Mouse (Mus musculus): Measurements from ENCODE around the gene Smg6. TPM values are rescaled to one million over a fixed set of nuclear protein-coding genes. Genes with fewer than 3 reads are reported as not detected.
"Not testable (repeated sequence)": the region's sequence is repeated elsewhere in the genome, so short reads cannot be mapped to it uniquely, and the experiment has no call there.

Smg6 gene
- polyA plus RNA-seq, 1 experiment from 2014 or later = 17.3 TPM

DNA sequence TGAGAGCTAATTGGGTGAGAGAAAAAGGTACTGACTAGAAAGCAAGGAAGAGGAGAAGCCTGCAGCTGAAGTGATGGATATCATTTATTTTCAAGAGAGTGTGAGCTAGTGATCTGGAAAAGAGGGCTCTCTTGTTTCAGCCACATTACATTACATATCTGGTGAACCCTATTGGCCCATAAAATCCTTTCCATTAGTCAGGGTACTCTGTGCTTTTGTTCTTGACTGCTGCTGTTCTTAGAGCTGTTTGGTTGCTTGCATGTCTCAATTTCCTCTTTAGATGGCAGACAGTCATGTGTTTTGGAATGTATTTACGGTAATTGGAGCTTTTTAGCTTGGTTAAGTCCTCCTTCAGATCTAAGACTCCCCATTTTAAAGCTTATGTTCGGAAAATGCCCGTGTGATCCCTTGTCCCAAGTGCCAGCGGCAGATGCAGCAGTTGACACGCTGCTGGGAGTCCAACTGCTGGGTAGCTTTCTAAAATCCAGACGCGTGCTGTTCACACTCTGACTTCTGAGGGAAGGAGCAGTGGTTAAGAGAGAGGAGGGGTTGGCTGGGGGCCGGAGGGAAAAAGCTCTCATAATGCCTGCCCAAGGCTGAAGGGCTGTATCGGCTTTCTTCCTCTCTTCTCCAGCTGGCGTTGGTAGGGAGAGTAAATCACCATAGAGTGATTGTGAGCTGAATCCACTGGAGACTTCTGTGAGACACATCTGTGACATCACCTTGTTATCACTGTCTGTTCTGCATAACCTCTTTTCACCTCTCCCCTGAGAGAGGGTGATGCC is 75.4 kb downstream of the Smg6 start:
- WGBS = 48% methylated on average over 10 of the region's 10 CpGs
- Histone ChIP-seq H3K27ac (peak overlapping the region; percentile 65), H3K4me1 (peaks cover 11% of the 10 kb centered on the region), H3K36me3 (peaks cover 3% of the 10 kb centered on the region; the same call in 1 of the 2 replicates), H3K4me3 (no peak overlapping the region), H3K9ac (no peak overlapping the region), H3K4me2 (peak overlapping the region; percentile 6; the same call in 1 of the 2 replicates), H3K9me3 (no peaks in the 10 kb centered on the region), H3K27me3 (no peaks in the 10 kb centered on the region)
- peak; percentile 74 for ATAC-seq (ENCODE audit: borderline replicate concordance, extremely low read depth, low FRiP score, low TSS enrichment)

- Histone ChIP-seq H3K9ac (no peak overlapping the region), H3K36me3 (no peaks in the 10 kb centered on the region), H3K27ac (no peak overlapping the region), H3K27me3 (no peaks in the 10 kb centered on the region), H3K9me3 (no peaks in the 10 kb centered on the region), H3K4me3 (no peak overlapping the region), H3K4me1 (peaks cover 11% of the 10 kb centered on the region), H3K4me2 (no peak overlapping the region)
- no peak for ATAC-seq (ENCODE audit: borderline replicate concordance, extremely low read depth, low FRiP score, low TSS enrichment)
- WGBS = 70% methylated on average over 2 of the region's 2 CpGs
Observed at GRCm38 (mm10) chr11:75008270-75008669, 82.6 kb downstream of the Smg6 start.

DNA sequence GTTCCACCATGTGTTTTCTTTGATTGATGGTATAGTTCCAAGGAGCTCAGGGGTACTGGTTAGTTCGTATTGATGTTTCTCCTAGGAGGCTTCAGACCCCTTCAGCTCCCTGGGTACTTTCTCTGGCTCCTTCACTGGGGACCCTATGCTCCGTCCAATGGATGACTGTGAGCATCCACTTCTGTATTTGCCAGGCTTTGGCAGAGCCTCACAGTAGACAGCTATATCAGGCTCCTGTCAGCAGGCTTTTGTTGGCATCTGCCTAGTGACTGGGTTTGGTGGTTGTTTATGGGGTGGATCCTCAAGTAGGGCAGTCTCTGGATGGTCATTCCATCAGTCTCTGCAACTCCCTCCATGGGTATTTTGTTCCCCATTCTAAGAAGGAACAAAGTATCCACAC is 83.9 kb downstream of the Smg6 start:
- not testable (repeated sequence) for ATAC-seq (ENCODE audit: borderline replicate concordance, extremely low read depth, low FRiP score, low TSS enrichment); H3K36me3 ChIP-seq; H3K27me3 ChIP-seq; H3K9me3 ChIP-seq; H3K9ac ChIP-seq; H3K27ac ChIP-seq; H3K4me3 ChIP-seq; H3K4me2 ChIP-seq
- WGBS = 82% methylated on average over 2 of the region's 2 CpGs
- peaks cover 24% of the 10 kb centered on the region for H3K4me1 ChIP-seq

DNA sequence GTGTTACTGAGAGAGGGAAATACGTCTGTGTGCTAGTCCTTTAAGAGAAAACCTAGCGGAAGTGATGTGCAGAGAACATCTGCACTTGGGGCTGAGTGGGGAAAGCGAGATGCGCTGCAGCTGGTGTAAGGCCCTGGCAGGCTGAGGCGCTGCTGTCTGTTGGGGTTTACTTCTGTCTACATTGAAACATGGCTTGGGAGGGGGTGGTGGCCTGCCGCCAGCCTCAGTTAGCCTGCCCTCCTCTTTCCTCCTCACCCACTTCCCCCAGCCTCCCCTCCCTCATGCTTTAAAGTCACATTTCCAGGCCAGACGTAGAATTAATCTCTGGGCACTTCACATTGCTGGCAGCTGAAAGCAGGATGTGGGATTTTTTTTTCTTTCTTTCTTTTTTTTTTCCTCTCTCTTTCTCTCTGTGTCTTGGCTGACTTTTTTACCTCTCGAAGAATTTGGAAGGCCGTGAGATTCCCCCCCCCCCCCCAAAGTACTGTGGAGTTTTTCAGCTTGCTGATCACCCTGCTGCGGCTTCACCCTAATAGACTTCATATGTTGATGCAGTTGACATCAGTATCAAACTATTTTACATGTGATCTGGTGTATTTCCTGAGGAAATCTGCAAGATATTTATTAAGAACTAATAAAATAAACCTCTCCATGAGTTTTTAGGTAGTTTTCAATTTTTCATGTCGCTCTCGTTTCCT is 87.5 kb downstream of the Smg6 start:
- Histone ChIP-seq H3K4me2 (peak overlapping the region; percentile 20; the same call in 1 of the 2 replicates), H3K36me3 (no peaks in the 10 kb centered on the region), H3K4me1 (peaks cover 47% of the 10 kb centered on the region), H3K27me3 (no peaks in the 10 kb centered on the region), H3K4me3 (no peak overlapping the region), H3K27ac (peak overlapping the region; percentile 89), H3K9me3 (no peaks in the 10 kb centered on the region), H3K9ac (no peak overlapping the region)
- peak; percentile 95 for ATAC-seq (ENCODE audit: borderline replicate concordance, extremely low read depth, low FRiP score, low TSS enrichment)
- 17% methylated on average over 12 of the region's 12 CpGs for WGBS

DNA sequence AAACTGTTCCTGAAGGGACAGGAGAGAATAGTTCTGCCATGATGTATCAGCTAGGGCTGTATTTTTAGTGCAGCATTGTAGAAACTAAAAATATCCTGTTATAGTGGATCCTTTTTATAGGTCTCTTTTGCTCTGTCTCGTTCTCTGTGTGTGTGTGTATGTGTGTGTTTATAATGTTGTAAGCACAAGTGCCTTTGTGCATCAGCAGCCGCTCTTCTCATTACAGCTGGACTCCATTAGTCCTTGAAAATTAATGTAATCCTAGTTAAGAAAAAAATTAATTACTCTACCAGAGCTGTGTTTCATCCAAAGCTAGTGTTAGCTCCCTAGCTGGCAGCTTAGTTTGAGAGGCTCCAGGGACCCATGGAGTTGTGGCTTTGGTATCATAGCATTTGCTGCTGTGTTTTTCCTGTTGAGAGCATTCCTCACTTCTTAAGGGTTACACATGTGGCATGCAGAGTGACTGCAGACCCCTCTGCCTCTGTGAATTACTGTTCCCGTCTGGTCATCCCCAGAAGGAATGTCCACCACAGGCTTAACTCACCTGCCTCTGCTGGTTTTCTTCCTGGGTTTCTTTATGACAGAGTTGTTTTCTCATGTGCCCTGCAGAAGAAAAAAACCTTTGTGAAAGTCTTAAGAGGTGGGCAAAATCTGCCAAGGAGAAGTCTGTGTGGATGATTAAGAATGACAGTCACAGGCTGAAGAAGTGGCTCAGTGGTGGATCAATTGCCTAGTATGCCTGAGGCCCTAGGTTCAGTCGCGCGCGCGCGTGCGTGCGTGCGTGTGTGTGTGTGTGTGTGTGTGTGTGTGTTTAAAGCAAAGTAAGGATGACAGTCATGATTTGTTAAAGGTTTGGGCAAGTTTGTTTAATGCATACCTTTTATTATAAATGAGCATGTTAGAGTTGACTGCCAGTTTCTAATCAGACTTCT is 88.4 kb downstream of the Smg6 start:
- Histone ChIP-seq H3K4me3 (no peak overlapping the region), H3K27ac (peak overlapping the region; percentile 89), H3K9ac (no peak overlapping the region), H3K4me1 (peaks cover 54% of the 10 kb centered on the region), H3K9me3 (no peaks in the 10 kb centered on the region), H3K4me2 (peak overlapping the region; percentile 20; the same call in 1 of the 2 replicates), H3K36me3 (no peaks in the 10 kb centered on the region), H3K27me3 (no peaks in the 10 kb centered on the region)
- ATAC-seq (ENCODE audit: borderline replicate concordance, extremely low read depth, low FRiP score, low TSS enrichment) = no peak
- WGBS = 69% methylated on average over 12 of the region's 12 CpGs

DNA sequence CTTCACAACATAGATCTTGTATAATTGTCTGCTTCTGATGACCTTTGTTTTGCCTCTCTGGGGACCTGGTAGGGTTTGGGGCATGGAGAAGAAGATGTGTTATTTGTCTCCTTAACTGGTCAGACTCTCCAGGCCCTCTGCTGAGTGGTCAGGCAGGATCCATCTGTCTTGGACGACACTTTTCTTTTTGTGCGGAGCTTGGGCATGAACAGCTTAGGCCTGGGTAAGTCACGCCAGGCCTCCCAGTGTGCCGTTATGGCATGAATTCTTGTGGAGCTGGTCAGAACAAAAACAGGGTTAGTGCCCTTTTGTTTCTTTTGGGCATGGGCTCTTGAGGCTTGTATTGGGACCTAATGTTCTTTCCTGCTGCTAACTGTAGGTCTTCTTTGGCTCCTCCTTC is 89.2 kb downstream of the Smg6 start:
- no peak for ATAC-seq (ENCODE audit: borderline replicate concordance, extremely low read depth, low FRiP score, low TSS enrichment)
- Histone ChIP-seq H3K27me3 (no peaks in the 10 kb centered on the region), H3K4me3 (no peak overlapping the region), H3K4me2 (no peak overlapping the region), H3K9me3 (no peaks in the 10 kb centered on the region), H3K9ac (no peak overlapping the region), H3K36me3 (no peaks in the 10 kb centered on the region), H3K4me1 (peaks cover 54% of the 10 kb centered on the region), H3K27ac (peak overlapping the region; percentile 89)
- WGBS = 67% methylated on average over 4 of the region's 4 CpGs

GRCm38 (mm10) chr11:75015453-75015871 is 89.8 kb downstream of the Smg6 start:
- Histone ChIP-seq H3K4me3 (no peak overlapping the region), H3K36me3 (no peaks in the 10 kb centered on the region), H3K4me1 (peaks cover 54% of the 10 kb centered on the region), H3K9me3 (no peaks in the 10 kb centered on the region), H3K27ac (peak overlapping the region; percentile 89), H3K27me3 (no peaks in the 10 kb centered on the region), H3K4me2 (no peak overlapping the region), H3K9ac (no peak overlapping the region)
- WGBS = 47% methylated on average over 7 of the region's 7 CpGs
- ATAC-seq (ENCODE audit: borderline replicate concordance, extremely low read depth, low FRiP score, low TSS enrichment) = no peak

DNA sequence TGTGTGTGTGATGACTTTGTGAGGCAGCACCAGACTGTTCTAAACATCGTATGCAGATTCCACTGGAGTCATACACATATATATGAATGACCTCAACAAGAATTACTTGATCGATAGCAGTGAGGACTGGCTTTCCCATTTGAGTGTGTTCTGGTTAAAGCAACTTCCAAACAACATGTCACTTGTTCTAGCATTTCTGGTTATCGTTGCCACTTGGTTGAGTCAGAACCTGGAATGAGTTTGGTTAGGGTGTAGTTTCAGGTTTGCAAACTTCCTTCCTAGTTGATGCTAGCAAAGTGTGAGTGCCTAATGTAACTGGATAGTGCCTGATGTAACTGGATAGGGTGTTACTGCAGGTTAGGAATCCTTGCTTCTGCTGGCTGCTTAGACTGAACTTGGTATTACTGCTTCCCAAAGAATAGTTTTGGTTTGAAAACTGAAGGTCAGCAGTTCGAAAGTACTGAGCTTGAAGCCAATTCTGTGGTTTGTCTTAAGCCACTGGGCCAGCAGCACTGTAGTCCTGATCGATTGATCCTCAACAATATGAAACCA is 90.8 kb downstream of the Smg6 start:
- Histone ChIP-seq H3K9me3 (no peaks in the 10 kb centered on the region), H3K4me1 (peaks cover 54% of the 10 kb centered on the region), H3K4me2 (no peak overlapping the region), H3K36me3 (no peaks in the 10 kb centered on the region), H3K4me3 (no peak overlapping the region), H3K27me3 (no peaks in the 10 kb centered on the region), H3K9ac (no peak overlapping the region), H3K27ac (0 out of 2 replicates have a peak overlapping the region, but pooled peaks have one; percentile 32)
- 77% methylated on average over 5 of the region's 5 CpGs for WGBS
- ATAC-seq (ENCODE audit: borderline replicate concordance, extremely low read depth, low FRiP score, low TSS enrichment) = no peak

- Histone ChIP-seq H3K4me1 (peaks cover 45% of the 10 kb centered on the region), H3K36me3 (no peaks in the 10 kb centered on the region), H3K27ac (peak overlapping the region; percentile 60), H3K4me2 (no peak overlapping the region), H3K9me3 (no peaks in the 10 kb centered on the region), H3K27me3 (no peaks in the 10 kb centered on the region), H3K9ac (no peak overlapping the region), H3K4me3 (no peak overlapping the region)
- ATAC-seq (ENCODE audit: borderline replicate concordance, extremely low read depth, low FRiP score, low TSS enrichment) = no peak
- WGBS = 36% methylated on average over 2 of the region's 2 CpGs
Observed at GRCm38 (mm10) chr11:75017831-75018230, 92.2 kb downstream of the Smg6 start.

DNA sequence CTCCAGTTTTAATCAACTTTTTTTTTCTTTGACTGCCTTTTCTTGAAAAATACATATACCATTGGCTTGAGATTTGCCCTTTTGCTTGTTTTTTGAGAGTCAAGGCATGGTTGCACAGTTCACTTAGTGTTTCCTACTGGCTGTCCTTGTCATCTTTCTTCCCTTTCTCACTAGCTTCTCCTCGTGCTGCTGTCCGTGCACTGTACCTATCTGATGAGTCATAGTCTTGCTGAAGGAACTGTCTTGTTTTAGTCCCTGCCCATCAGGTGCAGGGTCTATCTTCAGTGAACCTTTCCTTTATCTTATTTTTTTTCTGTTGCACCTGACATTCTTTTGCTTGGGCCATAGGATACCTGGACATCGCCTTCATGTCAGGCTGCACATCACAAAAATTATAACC is 101.4 kb downstream of the Smg6 start:
- Histone ChIP-seq H3K36me3 (no peaks in the 10 kb centered on the region), H3K27ac (no peak overlapping the region), H3K9me3 (no peaks in the 10 kb centered on the region), H3K9ac (no peak overlapping the region), H3K4me3 (no peak overlapping the region), H3K4me1 (peaks cover 14% of the 10 kb centered on the region), H3K4me2 (no peak overlapping the region), H3K27me3 (no peaks in the 10 kb centered on the region)
- 77% methylated on average over 3 of the region's 3 CpGs for WGBS
- ATAC-seq (ENCODE audit: borderline replicate concordance, extremely low read depth, low FRiP score, low TSS enrichment) = no peak

DNA sequence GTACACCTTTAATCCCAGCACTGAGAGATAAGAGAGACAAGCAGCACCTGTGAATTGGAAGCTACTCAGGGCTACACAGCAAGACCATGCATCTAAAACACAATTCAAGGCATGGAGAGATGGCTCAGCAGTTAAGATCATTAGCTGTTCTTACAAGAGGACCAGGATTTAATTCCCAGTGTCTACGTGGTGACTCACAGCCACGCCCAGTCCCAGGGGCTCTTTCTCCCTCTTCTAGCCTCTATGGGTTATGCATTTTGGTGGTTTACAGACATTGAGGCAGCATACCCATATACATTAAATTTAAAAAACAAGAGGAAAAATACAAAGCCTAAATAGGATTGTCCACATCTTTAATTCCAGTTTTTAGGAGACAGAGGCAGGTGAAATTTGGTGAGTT is 102.0 kb downstream of the Smg6 start:
- H3K27me3 ChIP-seq = no peaks in the 10 kb centered on the region
- no peak for ATAC-seq (ENCODE audit: borderline replicate concordance, extremely low read depth, low FRiP score, low TSS enrichment)
- peaks cover 21% of the 10 kb centered on the region for H3K4me1 ChIP-seq
- 68% methylated on average over 2 of the region's 2 CpGs for WGBS
- H3K4me2 ChIP-seq = no peak overlapping the region
- no peak overlapping the region for H3K9ac ChIP-seq
- H3K27ac ChIP-seq = no peak overlapping the region
- no peaks in the 10 kb centered on the region for H3K36me3 ChIP-seq
- no peaks in the 10 kb centered on the region for H3K9me3 ChIP-seq
- H3K4me3 ChIP-seq = no peak overlapping the region

Data from lung, embryonic 15.5 days (tissue).